7 mouse cellular contexts compared by ENCODE assay signal in the genomic region with DNA sequence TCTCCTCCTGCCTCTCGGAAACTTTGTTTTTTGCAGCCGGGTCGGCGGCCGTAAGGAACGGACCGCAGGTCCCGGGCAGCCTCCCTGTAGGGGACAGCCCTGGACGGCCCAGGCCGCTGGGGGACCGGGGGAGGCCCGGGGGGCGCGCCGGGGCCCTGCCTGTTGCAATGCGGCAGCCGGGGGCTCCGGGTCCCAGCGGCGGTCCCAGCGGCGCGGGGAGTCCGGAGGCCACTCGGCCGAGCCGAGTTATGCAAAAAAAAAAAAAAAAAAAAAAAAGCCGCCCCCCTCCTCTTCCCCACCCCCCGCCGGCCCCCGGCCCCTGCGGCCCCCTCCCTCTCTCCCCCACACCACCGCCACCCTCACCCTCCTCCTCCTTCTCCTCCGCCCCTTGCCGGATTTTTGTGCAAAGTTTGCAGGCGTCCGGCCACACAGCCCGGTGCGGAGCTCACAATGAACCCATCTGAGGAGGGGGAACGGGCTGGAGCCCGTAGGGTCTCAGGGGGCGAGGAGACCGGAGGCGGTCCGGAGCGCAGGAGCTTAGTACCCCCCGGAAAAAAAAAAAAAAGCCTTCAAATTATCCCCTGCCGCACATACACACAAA. TPM values are rescaled to one million over a fixed set of nuclear protein-coding genes. Genes with fewer than 3 reads are reported as not detected.
DNase-seq lines count a peak whose midpoint lies in the region; ATAC-seq lines count a peak whose summit lies in the region.

TSS of gene Zfp423 (minus strand) at position 276 of the 601 bp plus-strand sequence.

- H3K27ac ChIP-seq in heart, embryonic 11.5 days (ENCODE audit: low read depth, low read length), result peak within 1 kb of the TSS; percentile 93
- H3K27ac ChIP-seq in midbrain, embryonic 13.5 days, result peak within 1 kb of the TSS; percentile 99

- peak; percentile 13 for DNase-seq in thymus, postnatal 4 days
- DNase-seq in thymus, adult 18-20 months, result no peak
- DNase-seq in embryo, embryonic 10.5 days (ENCODE audit: low spot score), result peak; percentile 84
- DNase-seq in layer of hippocampus, postnatal 36 days, result no peak
- DNase-seq in frontal cortex, postnatal 36 days (ENCODE audit: low spot score in 2 of 2), result no peak

- peak within 1 kb of the TSS; percentile 81 for H3K9ac ChIP-seq in heart, embryonic 11.5 days (ENCODE audit: low read depth, low read length)
- H3K9ac ChIP-seq in midbrain, embryonic 13.5 days (replicated peaks), result peak within 1 kb of the TSS; percentile 98

- H3K4me2 ChIP-seq in heart, embryonic 11.5 days, result peak within 1 kb of the TSS; percentile 98
- H3K4me2 ChIP-seq in midbrain, embryonic 13.5 days (replicated peaks), result peak within 1 kb of the TSS; percentile 85

- peaks cover 13% of the 10 kb centered on the region for H3K4me1 ChIP-seq in heart, embryonic 11.5 days (ENCODE audit: control insufficient read depth, insufficient read depth, low read length)
- H3K4me1 ChIP-seq in midbrain, embryonic 13.5 days (replicated peaks), result peaks cover 65% of the 10 kb centered on the region

- H3K9me3 ChIP-seq in heart, embryonic 11.5 days (replicated peaks; ENCODE audit: control insufficient read depth, low read length), result no peaks in the 10 kb centered on the region
- H3K9me3 ChIP-seq in midbrain, embryonic 13.5 days, result no peaks in the 10 kb centered on the region

- H3K4me3 ChIP-seq in heart, embryonic 11.5 days (ENCODE audit: low read depth, low read length), result peak within 1 kb of the TSS; percentile 83
- peak within 1 kb of the TSS; percentile 89 for H3K4me3 ChIP-seq in midbrain, embryonic 13.5 days (replicated peaks)

- ATAC-seq in heart, embryonic 11.5 days (replicated peaks; ENCODE audit: insufficient number of reproducible peaks, low FRiP score, low TSS enrichment), result 0 out of 2 replicates have a peak, but pooled peaks have one; percentile 35
- peak; percentile 28 for ATAC-seq in midbrain, embryonic 13.5 days

- peaks cover 24% of the 10 kb centered on the region for H3K27me3 ChIP-seq in heart, embryonic 11.5 days (ENCODE audit: control insufficient read depth, insufficient read depth, low read length)
- H3K27me3 ChIP-seq in midbrain, embryonic 13.5 days, result peaks cover 6% of the 10 kb centered on the region; the same call in 1 of the 2 replicates

- H3K36me3 ChIP-seq in heart, embryonic 11.5 days (ENCODE audit: control insufficient read depth, insufficient read depth, low read length), result no peaks in the 10 kb centered on the region
- no peaks in the 10 kb centered on the region for H3K36me3 ChIP-seq in midbrain, embryonic 13.5 days

- WGBS in heart, embryonic 11.5 days (ENCODE audit: insufficient replicate concordance), result 1% methylated on average over 24 of the region's 48 CpGs
- WGBS in midbrain, embryonic 13.5 days, result 0% methylated on average over 27 of the region's 48 CpGs

RNA-seq across cellular contexts. Expression of gene Zfp423, which starts in this region (rescaled TPM):
- 8.2 and 8.9 TPM in 2 replicates for polyA plus RNA-seq in heart, embryonic 11.5 days (2014; fragmentation: Nextera tagmentation; extraction: Ambion mirVana)
- total RNA-seq in layer of hippocampus, postnatal 36 days (2021), result 10 to 100 TPM; 32.0 to 32.5 TPM
- 36.6 and 41.7 TPM in 2 replicates for polyA plus RNA-seq in midbrain, embryonic 13.5 days (2015; fragmentation: Nextera tagmentation; extraction: Ambion mirVana)

Comparison
In these comparisons a context has a peak if more than half of its experiments do, and no peak if none do; other contexts are left out.
1. DNase-seq: peak in thymus, postnatal 4 days (single experiment) and embryo, embryonic 10.5 days (single experiment); none in thymus, adult 18-20 months (0 of 2), layer of hippocampus, postnatal 36 days (0 of 2) and frontal cortex, postnatal 36 days (0 of 2).